8 mouse cellular contexts compared by ENCODE assay signal in genomic region chr6:47878133-47878514, GRCm38 (mm10). TPM values are rescaled to one million over a fixed set of nuclear protein-coding genes. Genes with fewer than 3 reads are reported as not detected.
DNase-seq lines count a peak whose midpoint lies in the region; ATAC-seq and TF ChIP-seq lines count a peak whose summit lies in the region.

No protein-coding gene starts in this region.

- no peak for ATAC-seq in heart, embryonic 14.5 days (ENCODE audit: insufficient number of reproducible peaks, insufficient read depth, low FRiP score, low read depth)
- no peak for ATAC-seq in limb, embryonic 15.5 days (ENCODE audit: insufficient number of reproducible peaks, low FRiP score, low TSS enrichment, low read depth)
- ATAC-seq in stomach, embryonic 14.5 days (ENCODE audit: insufficient number of reproducible peaks, insufficient read depth, low FRiP score, low read depth), result no peak

- H3K9ac ChIP-seq in heart, embryonic 14.5 days (ENCODE audit: low read length), result peak overlapping the region; percentile 89
- H3K9ac ChIP-seq in ES-Bruce4 (ENCODE audit: low read depth, poor library complexity, severe bottlenecking), result peak overlapping the region; percentile 86
- H3K9ac ChIP-seq in limb, embryonic 15.5 days, result peak overlapping the region; percentile 97
- H3K9ac ChIP-seq in stomach, embryonic 14.5 days (replicated peaks; ENCODE audit: low read depth, low read length), result peak overlapping the region; percentile 77

- TF ChIP-seq EP300 in ES-Bruce4 (IDR thresholded peaks at IDR 0.05; ENCODE audit: insufficient read depth, low read depth, low read length), result no peak

- TF ChIP-seq CTCF in ES-Bruce4 (IDR thresholded peaks at IDR 0.05; ENCODE audit: low read depth, low read length), result no peak
- TF ChIP-seq CTCF in embryonic fibroblast, embryonic 13.5 days (IDR thresholded peaks at IDR 0.05; ENCODE audit: borderline replicate concordance, insufficient read depth, low read length), result no peak

- 3% methylated on average over 11 of the region's 11 CpGs for WGBS in heart, embryonic 14.5 days
- WGBS in limb, embryonic 15.5 days, result under 1% methylated on average over 11 of the region's 11 CpGs
- WGBS in stomach, embryonic 14.5 days, result 1% methylated on average over 11 of the region's 11 CpGs

- peak overlapping the region; percentile 76 for H3K4me2 ChIP-seq in heart, embryonic 14.5 days (ENCODE audit: low read length)
- peak overlapping the region; percentile 76 for H3K4me2 ChIP-seq in limb, embryonic 15.5 days
- H3K4me2 ChIP-seq in stomach, embryonic 14.5 days (replicated peaks; ENCODE audit: low read depth, low read length), result peak overlapping the region; percentile 86

- H3K4me1 ChIP-seq in heart, embryonic 14.5 days (ENCODE audit: control insufficient read depth in 2 of 2, insufficient read depth in 2 of 2, low read length in 2 of 2), result peaks cover 6 to 15% of the 10 kb centered on the region in 2 experiments
- no peaks in the 10 kb centered on the region for H3K4me1 ChIP-seq in ES-Bruce4 (ENCODE audit: control insufficient read depth, insufficient read depth, low read length)
- H3K4me1 ChIP-seq in embryonic fibroblast, embryonic 13.5 days (ENCODE audit: control insufficient read depth, insufficient read depth, low read length), result 0 out of 2 replicates have a peak, but pooled peaks cover 6% of the 10 kb centered on the region
- H3K4me1 ChIP-seq in limb, embryonic 15.5 days, result peaks cover 19% of the 10 kb centered on the region
- H3K4me1 ChIP-seq in stomach, embryonic 14.5 days (ENCODE audit: control insufficient read depth, insufficient read depth, low read length), result peaks cover 14% of the 10 kb centered on the region

- DNase-seq in heart, postnatal 4 days, result no peak
- DNase-seq in right cerebral cortex, postnatal 36 days (ENCODE audit: low spot score in 2 of 2), result no peak
- DNase-seq in kidney, postnatal 4 days, result no peak

- no peak for TF ChIP-seq POLR2A in ES-Bruce4 (IDR thresholded peaks at IDR 0.05; ENCODE audit: insufficient read depth, low read length)
- no peak for TF ChIP-seq POLR2A in embryonic fibroblast, embryonic 13.5 days (IDR thresholded peaks at IDR 0.05; ENCODE audit: low read depth, low read length)

- H3K27ac ChIP-seq in heart, embryonic 14.5 days (replicated peaks in 1 of 2; ENCODE audit: control insufficient read depth in 1 of 2, insufficient read depth in 1 of 2, low read depth in 2 of 2, low read length in 2 of 2), result peak overlapping the region; percentile 60 to 92
- H3K27ac ChIP-seq in ES-Bruce4 (ENCODE audit: insufficient read depth, low read length), result no peak overlapping the region
- H3K27ac ChIP-seq in embryonic fibroblast, embryonic 13.5 days (ENCODE audit: insufficient read depth, low read length), result peak overlapping the region; percentile 96
- H3K27ac ChIP-seq in limb, embryonic 15.5 days, result peak overlapping the region; percentile 98
- peak overlapping the region; percentile 98 for H3K27ac ChIP-seq in stomach, embryonic 14.5 days (ENCODE audit: low read length)

- H3K36me3 ChIP-seq in heart, embryonic 14.5 days (ENCODE audit: control insufficient read depth, insufficient read depth, low read length), result peaks cover 31% of the 10 kb centered on the region
- no peaks in the 10 kb centered on the region for H3K36me3 ChIP-seq in ES-Bruce4 (ENCODE audit: control insufficient read depth, insufficient read depth, low read length, poor library complexity, severe bottlenecking)
- H3K36me3 ChIP-seq in limb, embryonic 15.5 days, result peaks cover 33% of the 10 kb centered on the region
- H3K36me3 ChIP-seq in stomach, embryonic 14.5 days (ENCODE audit: control insufficient read depth, insufficient read depth, low read length), result peaks cover 28% of the 10 kb centered on the region

- no peaks in the 10 kb centered on the region for H3K27me3 ChIP-seq in heart, embryonic 14.5 days (ENCODE audit: control insufficient read depth, insufficient read depth, low read length)
- no peaks in the 10 kb centered on the region for H3K27me3 ChIP-seq in ES-Bruce4 (ENCODE audit: control insufficient read depth, insufficient read depth, low read length, poor library complexity, severe bottlenecking)
- H3K27me3 ChIP-seq in limb, embryonic 15.5 days, result no peaks in the 10 kb centered on the region
- no peaks in the 10 kb centered on the region for H3K27me3 ChIP-seq in stomach, embryonic 14.5 days (ENCODE audit: control insufficient read depth, insufficient read depth, low read length)

- H3K4me3 ChIP-seq in heart, embryonic 14.5 days (ENCODE audit: control insufficient read depth in 1 of 2, insufficient read depth in 1 of 2, low read depth in 1 of 2, low read length in 2 of 2), result peak overlapping the region; percentile 76 to 97
- peak overlapping the region; percentile 83 for H3K4me3 ChIP-seq in ES-Bruce4 (ENCODE audit: low read depth, low read length)
- H3K4me3 ChIP-seq in embryonic fibroblast, embryonic 13.5 days (ENCODE audit: insufficient read depth, low read length), result peak overlapping the region; percentile 56
- H3K4me3 ChIP-seq in limb, embryonic 15.5 days, result peak overlapping the region; percentile 91
- peak overlapping the region; percentile 81 for H3K4me3 ChIP-seq in stomach, embryonic 14.5 days (ENCODE audit: low read depth, low read length)

- H3K9me3 ChIP-seq in heart, embryonic 14.5 days (ENCODE audit: control insufficient read depth, low read length), result no peaks in the 10 kb centered on the region
- no peaks in the 10 kb centered on the region for H3K9me3 ChIP-seq in ES-Bruce4 (replicated peaks; ENCODE audit: control insufficient read depth, insufficient read depth, low read length, poor library complexity, severe bottlenecking)
- no peaks in the 10 kb centered on the region for H3K9me3 ChIP-seq in limb, embryonic 15.5 days
- H3K9me3 ChIP-seq in stomach, embryonic 14.5 days (ENCODE audit: control insufficient read depth, low read depth, low read length), result no peaks in the 10 kb centered on the region

RNA-seq across cellular contexts. Expression of gene Zfp282, which starts 1.1 kb away (rescaled TPM):
- 6.0 and 6.7 TPM in 2 replicates for polyA plus RNA-seq in heart, embryonic 14.5 days (2014; fragmentation: Nextera tagmentation; extraction: Ambion mirVana)
- total RNA-seq in heart, postnatal 4 days (2021), result 10 to 100 TPM; 10.1 to 10.4 TPM
- 2.7 and 3.3 TPM in 2 replicates for polyA plus RNA-seq in ES-Bruce4 (2011; ENCODE audit: insufficient read depth, insufficient read length, low read depth, missing spikeins)
- 8.0 and 9.6 TPM in 2 replicates for polyA plus RNA-seq in embryonic fibroblast, embryonic 13.5 days (2011; ENCODE audit: insufficient read length, low read depth, missing spikeins)
- 23.1 and 23.6 TPM in 2 replicates for polyA plus RNA-seq in limb, embryonic 15.5 days (2015; fragmentation: Nextera tagmentation; extraction: Ambion mirVana)
- polyA plus RNA-seq in stomach, embryonic 14.5 days (2014; fragmentation: Nextera tagmentation; extraction: Ambion mirVana), result 13.4 and 13.8 TPM in 2 replicates

RNA-seq across cellular contexts. Expression of gene Zfp212, which starts 42.2 kb away (rescaled TPM):
- polyA plus RNA-seq in heart, embryonic 14.5 days (2014; fragmentation: Nextera tagmentation; extraction: Ambion mirVana), result 7.1 and 7.2 TPM in 2 replicates
- total RNA-seq in heart, postnatal 4 days (2021), result 10 to 100 TPM; 12.1 TPM
- 8.8 and 9.5 TPM in 2 replicates for polyA plus RNA-seq in ES-Bruce4 (2011; ENCODE audit: insufficient read depth, insufficient read length, low read depth, missing spikeins)
- 8.5 and 8.9 TPM in 2 replicates for polyA plus RNA-seq in embryonic fibroblast, embryonic 13.5 days (2011; ENCODE audit: insufficient read length, low read depth, missing spikeins)
- polyA plus RNA-seq in limb, embryonic 15.5 days (2015; fragmentation: Nextera tagmentation; extraction: Ambion mirVana), result 17.2 and 18.0 TPM in 2 replicates
- 13.3 and 13.8 TPM in 2 replicates for polyA plus RNA-seq in stomach, embryonic 14.5 days (2014; fragmentation: Nextera tagmentation; extraction: Ambion mirVana)

RNA-seq across cellular contexts. Expression of gene Zfp398, which starts 42.7 kb away (rescaled TPM):
- polyA plus RNA-seq in heart, embryonic 14.5 days (2014; fragmentation: Nextera tagmentation; extraction: Ambion mirVana), result 3.9 and 4.7 TPM in 2 replicates
- total RNA-seq in heart, postnatal 4 days (2021), result 1 to 10 TPM; 7.4 to 7.7 TPM
- 3.0 and 3.3 TPM in 2 replicates for polyA plus RNA-seq in ES-Bruce4 (2011; ENCODE audit: insufficient read depth, insufficient read length, low read depth, missing spikeins)
- 6.4 and 8.1 TPM in 2 replicates for polyA plus RNA-seq in embryonic fibroblast, embryonic 13.5 days (2011; ENCODE audit: insufficient read length, low read depth, missing spikeins)
- 11.0 and 12.0 TPM in 2 replicates for polyA plus RNA-seq in limb, embryonic 15.5 days (2015; fragmentation: Nextera tagmentation; extraction: Ambion mirVana)
- 11.6 and 13.4 TPM in 2 replicates for polyA plus RNA-seq in stomach, embryonic 14.5 days (2014; fragmentation: Nextera tagmentation; extraction: Ambion mirVana)

RNA-seq across cellular contexts. Expression of gene Zfp786, which starts 47.5 kb away (rescaled TPM):
- polyA plus RNA-seq in heart, embryonic 14.5 days (2014; fragmentation: Nextera tagmentation; extraction: Ambion mirVana), result 1.0 and 1.4 TPM in 2 replicates
- 1 to 10 TPM; 1.1 to 1.7 TPM for total RNA-seq in heart, postnatal 4 days (2021)
- 0.67 and 0.79 TPM in 2 replicates for polyA plus RNA-seq in ES-Bruce4 (2011; ENCODE audit: insufficient read depth, insufficient read length, low read depth, missing spikeins)
- polyA plus RNA-seq in embryonic fibroblast, embryonic 13.5 days (2011; ENCODE audit: insufficient read length, low read depth, missing spikeins), result 0.60 and 0.72 TPM in 2 replicates
- polyA plus RNA-seq in limb, embryonic 15.5 days (2015; fragmentation: Nextera tagmentation; extraction: Ambion mirVana), result 2.5 and 3.6 TPM in 2 replicates
- polyA plus RNA-seq in stomach, embryonic 14.5 days (2014; fragmentation: Nextera tagmentation; extraction: Ambion mirVana), result 3.5 and 3.8 TPM in 2 replicates
